Mouse (Mus musculus) layer of hippocampus, adult 9-10 months (tissue): ENCODE results near the gene Plek.
"Not testable (repeated sequence)": the region's sequence is repeated elsewhere in the genome, so short reads cannot be mapped to it uniquely, and the experiment has no call there.

ENCODE experiments used
- DNase-seq: peaks from one replicate; pipeline ENCODE4 v3.0.0; 2022; ENCODE audit warnings: low spot score

Plek gene

GRCm38 (mm10) chr11:17051545-17052475, at the start of gene Plek, which contains the start of gene Cnrip1:
Plek (minus strand) TSS chr11:17052381.
Cnrip1 (plus strand) TSS chr11:17051586.
- peak; percentile 63 for DNase-seq

- no peak for DNase-seq
Observed at GRCm38 (mm10) chr11:17086106-17086505, 33.9 kb upstream of the Plek start.

- no peak for DNase-seq
Observed at GRCm38 (mm10) chr11:17083866-17084265, 31.7 kb upstream of the Plek start.

GRCm38 (mm10) chr11:17083455-17083854, 31.3 kb upstream of the Plek start:
- no peak for DNase-seq

- DNase-seq = no peak
Observed at GRCm38 (mm10) chr11:17082953-17083352, 30.8 kb upstream of the Plek start.

GRCm38 (mm10) chr11:17082086-17082485, 29.9 kb upstream of the Plek start:
- no peak for DNase-seq

- no peak for DNase-seq
Observed at GRCm38 (mm10) chr11:17075656-17076055, 23.5 kb upstream of the Plek start.

- not testable (repeated sequence) for DNase-seq
Observed at GRCm38 (mm10) chr11:17069360-17069759, 17.2 kb upstream of the Plek start.

GRCm38 (mm10) chr11:17052476-17053049, 382 bp upstream of the Plek start:
- DNase-seq = peak; percentile 15

- DNase-seq = peak; percentile 15
Observed at GRCm38 (mm10) chr11:17045806-17046205, 6.4 kb downstream of the Plek start.

- DNase-seq = no peak
Observed at GRCm38 (mm10) chr11:17023984-17024383, 28.2 kb downstream of the Plek start.

GRCm38 (mm10) chr11:17023206-17023605, 29.0 kb downstream of the Plek start:
- no peak for DNase-seq

GRCm38 (mm10) chr11:17019328-17019727, 32.9 kb downstream of the Plek start:
- no peak for DNase-seq

- DNase-seq = no peak
Observed at GRCm38 (mm10) chr11:17012948-17013347, 39.2 kb downstream of the Plek start.

GRCm38 (mm10) chr11:17008498-17008941, 43.7 kb downstream of the Plek start:
- DNase-seq = no peak

GRCm38 (mm10) chr11:17007517-17008173, 44.5 kb downstream of the Plek start:
- no peak for DNase-seq

GRCm38 (mm10) chr11:17006526-17006925, 45.7 kb downstream of the Plek start:
- DNase-seq = not testable (repeated sequence)

- DNase-seq = no peak
Observed at GRCm38 (mm10) chr11:17004899-17005846, 47.0 kb downstream of the Plek start.

GRCm38 (mm10) chr11:17003757-17004156, 48.4 kb downstream of the Plek start:
- DNase-seq = no peak

GRCm38 (mm10) chr11:17002739-17003373, 49.3 kb downstream of the Plek start:
- no peak for DNase-seq
